Mouse (Mus musculus): Measurements from ENCODE around the gene Rsad2. TPM values are rescaled to one million over a fixed set of nuclear protein-coding genes. Genes with fewer than 3 reads are reported as not detected.

Rsad2 gene
- polyA plus RNA-seq, 1 experiment = 0.26 TPM

DNA sequence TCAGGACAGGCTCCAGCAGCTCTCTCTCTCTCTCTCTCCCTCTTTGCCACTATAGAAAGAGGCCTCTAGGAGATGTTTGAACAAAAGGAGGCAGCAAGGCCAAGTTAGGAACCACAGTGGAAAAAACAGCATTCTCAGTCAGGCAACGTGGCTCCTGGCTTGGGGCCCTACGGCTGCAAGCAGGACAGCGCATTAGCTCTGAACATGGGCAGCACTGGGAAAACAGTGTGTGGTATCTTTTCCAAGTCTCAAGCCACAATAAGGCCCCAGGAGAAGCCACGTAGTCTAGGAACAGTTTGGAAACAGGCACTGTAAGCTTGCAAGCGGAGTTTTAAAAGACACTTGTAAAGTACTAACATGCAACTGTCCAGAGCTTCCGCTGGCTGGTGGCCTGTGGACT, 43.5 kb downstream of the Rsad2 start:
- TF ChIP-seq POLR2A (IDR thresholded peaks at IDR 0.05; ENCODE audit: borderline replicate concordance, extremely low read depth, insufficient read depth, insufficient read length, poor library complexity, severe bottlenecking) = no peak
- TF ChIP-seq CTCF (IDR thresholded peaks at IDR 0.05; ENCODE audit: borderline replicate concordance, extremely low read depth, insufficient read depth, insufficient read length) = no peak

GRCm38 (mm10) chr12:26411841-26412450, 44.3 kb downstream of the Rsad2 start:
- no peak for TF ChIP-seq POLR2A (IDR thresholded peaks at IDR 0.05; ENCODE audit: borderline replicate concordance, extremely low read depth, insufficient read depth, insufficient read length, poor library complexity, severe bottlenecking)
- TF ChIP-seq CTCF (IDR thresholded peaks at IDR 0.05; ENCODE audit: borderline replicate concordance, extremely low read depth, insufficient read depth, insufficient read length) = no peak
- DNase-seq (ENCODE audit: low read depth) = peak; percentile 60

More for the DNA sequence above, 43.5 kb downstream of the Rsad2 start:
- peak; percentile 47 for DNase-seq (ENCODE audit: low read depth)

GRCm38 (mm10) chr12:26410443-26410842, 45.8 kb downstream of the Rsad2 start:
- DNase-seq (ENCODE audit: low read depth) = no peak
- TF ChIP-seq CTCF (IDR thresholded peaks at IDR 0.05; ENCODE audit: borderline replicate concordance, extremely low read depth, insufficient read depth, insufficient read length) (no peak), POLR2A (IDR thresholded peaks at IDR 0.05; ENCODE audit: borderline replicate concordance, extremely low read depth, insufficient read depth, insufficient read length, poor library complexity, severe bottlenecking) (no peak)

DNA sequence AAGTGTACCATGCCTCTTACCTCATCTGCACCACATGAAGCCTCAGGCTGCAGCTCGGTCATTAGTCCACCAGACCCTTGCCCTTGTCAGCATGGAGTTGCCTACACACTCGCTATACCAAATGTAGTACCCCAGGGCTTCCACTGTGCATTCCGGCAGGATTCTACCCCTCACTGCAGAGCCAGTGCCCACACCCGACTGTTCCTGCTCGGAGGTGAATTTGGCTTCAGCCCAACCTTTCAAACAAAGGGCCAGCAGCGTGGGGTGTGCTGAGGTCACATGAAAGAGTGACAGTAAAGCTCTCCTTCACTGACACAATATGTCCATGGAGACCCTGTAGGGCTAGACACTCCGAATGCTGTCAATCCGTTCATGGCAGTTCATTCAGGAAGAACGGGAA, 47.5 kb downstream of the Rsad2 start:
- TF ChIP-seq CTCF (IDR thresholded peaks at IDR 0.05; ENCODE audit: borderline replicate concordance, extremely low read depth, insufficient read depth, insufficient read length) = no peak
- TF ChIP-seq POLR2A (IDR thresholded peaks at IDR 0.05; ENCODE audit: borderline replicate concordance, extremely low read depth, insufficient read depth, insufficient read length, poor library complexity, severe bottlenecking) = no peak
- DNase-seq (ENCODE audit: low read depth) = no peak

GRCm38 (mm10) chr12:26404781-26405702, 51.2 kb downstream of the Rsad2 start:
- no peak for TF ChIP-seq CTCF (IDR thresholded peaks at IDR 0.05; ENCODE audit: borderline replicate concordance, extremely low read depth, insufficient read depth, insufficient read length)
- no peak for TF ChIP-seq POLR2A (IDR thresholded peaks at IDR 0.05; ENCODE audit: borderline replicate concordance, extremely low read depth, insufficient read depth, insufficient read length, poor library complexity, severe bottlenecking)

GRCm38 (mm10) chr12:26403372-26404125, 52.7 kb downstream of the Rsad2 start:
- no peak for DNase-seq (ENCODE audit: low read depth)
- no peak for TF ChIP-seq POLR2A (IDR thresholded peaks at IDR 0.05; ENCODE audit: borderline replicate concordance, extremely low read depth, insufficient read depth, insufficient read length, poor library complexity, severe bottlenecking)
- TF ChIP-seq CTCF (IDR thresholded peaks at IDR 0.05; ENCODE audit: borderline replicate concordance, extremely low read depth, insufficient read depth, insufficient read length) = no peak

More at GRCm38 (mm10) chr12:26404781-26405702, 51.2 kb downstream of the Rsad2 start:
- no peak for DNase-seq (ENCODE audit: low read depth)

DNA sequence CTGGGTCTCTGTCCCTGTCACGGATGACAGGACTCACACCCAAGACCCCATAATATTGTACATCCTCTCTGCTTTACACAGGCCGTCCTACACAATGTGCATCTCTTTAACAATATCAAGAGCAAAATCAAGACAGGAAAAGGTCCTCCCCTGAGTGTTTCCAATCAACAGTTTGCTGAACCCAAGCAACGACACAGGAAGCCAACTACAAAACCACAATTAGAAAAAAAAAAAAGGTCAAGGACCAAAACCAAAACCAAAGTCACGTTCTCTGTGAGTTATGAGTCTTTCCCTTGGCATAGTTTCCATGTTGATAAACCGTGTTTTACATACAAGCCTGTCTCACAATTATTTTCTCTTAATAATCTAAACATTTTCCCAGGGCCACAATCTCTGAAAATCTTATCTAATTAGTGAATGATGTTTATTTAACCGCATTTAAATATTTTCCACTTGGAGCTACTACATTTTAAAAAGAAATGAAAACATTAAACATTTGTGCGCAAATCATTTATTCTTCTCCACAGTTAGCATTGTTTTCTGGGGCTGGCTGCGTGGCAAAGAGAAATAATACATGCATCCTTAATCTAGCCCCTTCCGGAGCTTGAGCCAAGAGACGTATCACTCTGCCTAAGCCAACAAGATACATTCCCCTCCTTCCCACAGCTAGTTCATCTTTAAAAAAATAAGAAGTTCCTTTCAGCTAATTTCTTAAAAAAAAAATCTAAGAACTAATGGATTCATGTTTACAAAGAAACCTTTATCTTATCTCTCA, 54.4 kb downstream of the Rsad2 start:
- no peak for DNase-seq (ENCODE audit: low read depth)
- no peak for TF ChIP-seq CTCF (IDR thresholded peaks at IDR 0.05; ENCODE audit: borderline replicate concordance, extremely low read depth, insufficient read depth, insufficient read length)
- TF ChIP-seq POLR2A (IDR thresholded peaks at IDR 0.05; ENCODE audit: borderline replicate concordance, extremely low read depth, insufficient read depth, insufficient read length, poor library complexity, severe bottlenecking) = no peak

DNA sequence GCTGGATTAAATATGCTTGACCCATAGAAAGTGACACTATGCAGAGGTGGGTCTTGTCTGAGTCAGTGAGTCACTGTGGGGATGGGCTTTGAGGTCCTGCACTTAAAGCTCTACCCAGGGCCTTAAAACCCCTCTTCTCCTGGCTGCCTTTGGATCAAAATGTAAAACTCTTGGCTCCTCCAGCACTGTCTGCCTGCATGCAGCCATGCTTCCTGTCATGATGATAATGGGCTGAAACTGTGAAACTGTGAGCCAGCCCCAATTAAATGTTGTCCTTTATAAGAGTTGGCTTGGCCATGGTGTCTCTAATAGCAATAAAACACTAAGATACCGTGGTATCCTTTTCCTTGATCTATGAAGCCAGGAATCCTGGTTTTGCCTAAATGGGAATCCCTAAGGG, 55.0 kb downstream of the Rsad2 start:
- DNase-seq (ENCODE audit: low read depth) = peak; percentile 52
- TF ChIP-seq POLR2A (IDR thresholded peaks at IDR 0.05; ENCODE audit: borderline replicate concordance, extremely low read depth, insufficient read depth, insufficient read length, poor library complexity, severe bottlenecking) (no peak), CTCF (IDR thresholded peaks at IDR 0.05; ENCODE audit: borderline replicate concordance, extremely low read depth, insufficient read depth, insufficient read length) (no peak)

DNA sequence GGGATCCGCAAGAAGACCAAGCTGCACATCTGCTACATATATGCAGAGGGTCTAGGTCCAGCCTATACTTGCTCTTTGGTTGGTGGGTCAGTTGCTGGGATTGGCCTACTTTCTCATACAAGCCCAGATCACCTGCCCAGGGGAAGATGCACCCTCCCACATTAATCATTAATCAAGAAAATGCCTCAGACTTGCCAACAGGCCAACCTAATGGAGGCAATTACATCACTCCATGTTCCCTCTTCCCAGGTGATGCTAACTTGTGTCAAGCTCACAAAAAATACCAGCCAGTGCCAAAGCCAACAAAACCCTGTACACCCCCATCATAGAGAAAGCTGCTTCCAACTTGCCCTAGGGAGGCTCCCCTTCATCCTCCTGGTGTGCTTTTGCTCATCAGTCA, 55.5 kb downstream of the Rsad2 start:
- no peak for DNase-seq (ENCODE audit: low read depth)
- TF ChIP-seq CTCF (IDR thresholded peaks at IDR 0.05; ENCODE audit: borderline replicate concordance, extremely low read depth, insufficient read depth, insufficient read length) = no peak
- TF ChIP-seq POLR2A (IDR thresholded peaks at IDR 0.05; ENCODE audit: borderline replicate concordance, extremely low read depth, insufficient read depth, insufficient read length, poor library complexity, severe bottlenecking) = no peak

DNA sequence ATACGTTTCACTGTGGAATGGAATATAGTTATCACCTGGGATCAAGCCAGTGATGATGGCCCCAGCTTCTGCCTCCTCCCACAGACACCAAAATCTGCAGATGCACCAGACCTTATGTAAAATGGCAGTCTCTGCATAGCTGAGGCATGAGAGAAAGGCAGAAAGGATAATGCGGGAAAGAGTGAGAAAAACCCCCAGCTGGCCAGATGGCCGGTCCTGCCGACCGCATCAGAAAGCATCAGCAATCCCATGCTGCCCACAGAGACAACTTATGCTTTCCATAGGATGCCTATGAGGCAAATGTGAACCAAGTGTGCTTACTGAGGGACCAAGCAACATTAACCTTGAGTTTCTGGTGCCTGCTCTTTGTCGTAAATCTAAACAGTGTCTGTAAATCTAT, 56.9 kb downstream of the Rsad2 start:
- no peak for DNase-seq (ENCODE audit: low read depth)
- TF ChIP-seq POLR2A (IDR thresholded peaks at IDR 0.05; ENCODE audit: borderline replicate concordance, extremely low read depth, insufficient read depth, insufficient read length, poor library complexity, severe bottlenecking) (no peak), CTCF (IDR thresholded peaks at IDR 0.05; ENCODE audit: borderline replicate concordance, extremely low read depth, insufficient read depth, insufficient read length) (no peak)

Data from brain, embryonic 14.5 days (tissue).